Mouse (Mus musculus): ENCODE results near the gene Olfr10.
"Not testable (repeated sequence)": the region's sequence is repeated elsewhere in the genome, so short reads cannot be mapped to it uniquely, and the experiment has no call there.

The Olfr10 gene

GRCm38 (mm10) chr11:49304441-49304840 is at the start of gene Olfr10:
Olfr10 (plus strand) TSS chr11:49304741.
- DNase-seq (ENCODE audit: inconsistent ontology term) = no peak

GRCm38 (mm10) chr11:49259296-49259695 is 45.2 kb upstream of the Olfr10 start:
- no peak for DNase-seq (ENCODE audit: inconsistent ontology term)

GRCm38 (mm10) chr11:49259829-49260228 is 44.7 kb upstream of the Olfr10 start:
- DNase-seq (ENCODE audit: inconsistent ontology term) = no peak

GRCm38 (mm10) chr11:49260598-49261312 is 43.8 kb upstream of the Olfr10 start:
- DNase-seq (ENCODE audit: inconsistent ontology term) = no peak

GRCm38 (mm10) chr11:49261313-49261855 is 43.2 kb upstream of the Olfr10 start:
- no peak for DNase-seq (ENCODE audit: inconsistent ontology term)

GRCm38 (mm10) chr11:49262286-49262685 is 42.3 kb upstream of the Olfr10 start:
- DNase-seq (ENCODE audit: inconsistent ontology term) = no peak

GRCm38 (mm10) chr11:49263149-49263548 is 41.4 kb upstream of the Olfr10 start:
- no peak for DNase-seq (ENCODE audit: inconsistent ontology term)

- DNase-seq (ENCODE audit: inconsistent ontology term) = no peak
Observed at GRCm38 (mm10) chr11:49264081-49264480, 40.5 kb upstream of the Olfr10 start.

- DNase-seq (ENCODE audit: inconsistent ontology term) = no peak
Observed at GRCm38 (mm10) chr11:49264622-49265021, 39.9 kb upstream of the Olfr10 start.

GRCm38 (mm10) chr11:49265101-49265500 is 39.4 kb upstream of the Olfr10 start:
- DNase-seq (ENCODE audit: inconsistent ontology term) = no peak

- DNase-seq (ENCODE audit: inconsistent ontology term) = no peak
Observed at GRCm38 (mm10) chr11:49266671-49267070, 37.9 kb upstream of the Olfr10 start.

- DNase-seq (ENCODE audit: inconsistent ontology term) = no peak
Observed at GRCm38 (mm10) chr11:49267316-49267715, 37.2 kb upstream of the Olfr10 start.

GRCm38 (mm10) chr11:49267970-49268579 is 36.5 kb upstream of the Olfr10 start:
- DNase-seq (ENCODE audit: inconsistent ontology term) = peak; percentile 62

GRCm38 (mm10) chr11:49269761-49270160 is 34.8 kb upstream of the Olfr10 start:
- no peak for DNase-seq (ENCODE audit: inconsistent ontology term)

- no peak for DNase-seq (ENCODE audit: inconsistent ontology term)
Observed at GRCm38 (mm10) chr11:49270368-49270767, 34.2 kb upstream of the Olfr10 start.

- DNase-seq (ENCODE audit: inconsistent ontology term) = peak; percentile 28
Observed at GRCm38 (mm10) chr11:49271334-49271733, 33.2 kb upstream of the Olfr10 start.

- DNase-seq (ENCODE audit: inconsistent ontology term) = no peak
Observed at GRCm38 (mm10) chr11:49273834-49274519, 30.6 kb upstream of the Olfr10 start.

GRCm38 (mm10) chr11:49278222-49278621 is 26.3 kb upstream of the Olfr10 start, which contains the start of gene Olfr1393:
Olfr1393 (plus strand) TSS chr11:49278304.
- DNase-seq (ENCODE audit: inconsistent ontology term) = no peak

GRCm38 (mm10) chr11:49284982-49285381 is 19.6 kb upstream of the Olfr10 start, which contains the start of gene Olfr1392:
Olfr1392 (plus strand) TSS chr11:49285282.
- DNase-seq (ENCODE audit: inconsistent ontology term) = not testable (repeated sequence)

GRCm38 (mm10) chr11:49287251-49287650 is 17.3 kb upstream of the Olfr10 start:
- no peak for DNase-seq (ENCODE audit: inconsistent ontology term)

- peak; percentile 32 for DNase-seq (ENCODE audit: inconsistent ontology term)
Observed at GRCm38 (mm10) chr11:49292777-49293176, 11.8 kb upstream of the Olfr10 start.

GRCm38 (mm10) chr11:49308547-49308946 is 4.0 kb downstream of the Olfr10 start:
- DNase-seq (ENCODE audit: inconsistent ontology term) = not testable (repeated sequence)

Measured in Muller cell, postnatal 12 days (primary cell).